Mouse (Mus musculus): ENCODE results near the gene Pold1. TPM values are rescaled to one million over a fixed set of nuclear protein-coding genes. Genes with fewer than 3 reads are reported as not detected.

Pold1 gene
- total RNA-seq, 4 experiments from 2014 or later = 10.9 to 18.6 (median 15.9) TPM

DNA sequence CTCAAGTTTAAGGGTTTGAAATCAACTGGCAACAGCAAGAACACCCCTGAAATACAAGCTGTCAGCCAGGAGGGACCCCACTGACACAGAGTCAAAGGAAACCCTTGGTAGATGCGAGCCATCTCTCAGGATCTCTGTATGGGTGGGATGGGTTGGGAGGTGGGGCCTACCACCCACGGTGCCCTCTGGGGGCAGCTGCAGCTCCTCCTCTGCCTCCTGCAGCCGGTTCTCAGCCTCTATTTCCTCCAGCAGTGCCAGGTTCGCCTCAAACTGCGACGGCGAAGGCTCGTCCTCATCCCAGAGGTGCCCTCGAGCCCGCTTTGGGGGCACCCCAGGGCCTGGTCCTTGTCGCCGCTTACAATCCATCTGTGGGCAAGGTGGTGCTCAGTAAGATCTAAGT, 5.6 kb downstream of the Pold1 start:
- DNase-seq = no peak

DNA sequence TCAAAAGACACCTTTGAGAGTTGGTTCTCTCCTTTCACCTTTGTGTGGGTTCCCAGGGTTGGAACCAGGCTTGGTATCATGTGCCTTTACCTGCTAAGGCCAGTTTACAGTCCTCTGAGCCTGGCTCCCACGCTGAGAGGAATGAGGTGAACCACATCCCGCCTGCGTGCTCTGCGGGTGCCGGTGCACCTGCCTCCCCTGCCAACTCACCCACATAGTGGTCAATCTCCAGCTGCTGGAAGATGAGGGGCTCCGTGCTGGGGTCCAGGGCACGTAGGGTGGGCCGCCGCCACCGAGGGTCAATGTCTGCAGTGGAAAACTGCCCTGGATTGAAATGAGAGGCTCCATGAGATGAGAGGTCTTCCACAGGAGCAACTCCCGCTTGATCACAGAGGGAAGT, 6.1 kb downstream of the Pold1 start:
- DNase-seq = no peak

DNA sequence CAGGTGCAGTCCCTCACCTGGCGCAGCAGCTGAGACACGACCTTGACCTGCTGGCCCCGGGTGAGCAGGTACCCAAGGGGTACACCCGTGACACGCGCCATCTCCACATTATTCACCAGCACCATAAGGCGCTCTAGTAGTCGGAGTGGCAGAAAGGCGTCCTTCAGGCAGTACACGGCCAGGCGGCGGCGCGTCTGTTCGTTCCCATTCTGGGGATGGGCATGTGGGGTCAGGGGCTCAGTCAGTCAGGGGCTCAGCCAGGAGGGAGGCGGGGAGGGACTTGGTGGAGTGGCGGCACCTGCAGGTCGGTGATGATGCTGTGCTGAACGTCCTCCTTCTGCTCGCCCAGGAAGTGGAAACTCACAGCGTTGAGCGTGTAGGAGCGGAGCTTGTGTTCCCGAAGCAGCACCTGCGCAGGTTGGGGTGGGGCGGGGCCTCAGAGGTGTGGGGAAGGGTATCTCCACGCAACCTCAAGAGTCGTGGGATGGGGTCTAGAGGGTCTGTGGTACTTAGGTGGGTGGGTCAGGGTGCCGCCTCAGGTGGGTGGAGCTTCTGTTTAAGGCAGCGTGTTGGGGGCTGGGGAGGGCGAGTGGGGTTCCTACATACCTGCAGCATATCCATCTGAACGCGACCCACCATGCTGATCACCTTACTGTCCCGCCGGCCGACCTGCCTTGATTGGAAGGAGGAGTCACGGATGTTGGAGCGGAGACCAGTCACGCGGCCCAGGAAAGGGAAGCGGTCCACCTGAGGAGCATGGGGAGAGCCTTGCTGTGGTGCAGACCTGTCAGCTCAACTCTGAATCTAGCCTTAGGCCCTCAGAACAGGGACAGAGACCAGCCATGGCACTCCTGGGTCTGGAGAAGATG, 9.7 kb downstream of the Pold1 start:
- DNase-seq = no peak

DNA sequence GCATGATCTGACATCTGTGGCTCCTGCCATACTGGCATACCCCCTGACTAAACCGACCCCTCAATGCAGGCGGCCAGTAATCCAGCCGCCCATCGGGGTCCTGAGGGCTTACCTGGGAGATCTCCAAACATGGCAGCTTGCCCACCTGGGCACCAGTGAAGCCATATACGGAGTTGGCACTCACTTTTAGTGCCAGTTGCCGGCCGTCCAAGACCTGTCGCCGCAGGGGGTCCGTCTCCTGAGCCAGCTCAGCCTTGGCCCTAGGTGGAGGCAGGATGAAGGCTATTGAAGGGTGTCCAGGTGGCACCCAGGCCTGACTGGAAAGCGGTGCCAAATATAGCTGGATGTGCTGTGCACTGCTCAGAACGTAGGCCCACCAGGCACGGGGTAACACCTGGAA, 11.2 kb downstream of the Pold1 start:
- no peak for DNase-seq

DNA sequence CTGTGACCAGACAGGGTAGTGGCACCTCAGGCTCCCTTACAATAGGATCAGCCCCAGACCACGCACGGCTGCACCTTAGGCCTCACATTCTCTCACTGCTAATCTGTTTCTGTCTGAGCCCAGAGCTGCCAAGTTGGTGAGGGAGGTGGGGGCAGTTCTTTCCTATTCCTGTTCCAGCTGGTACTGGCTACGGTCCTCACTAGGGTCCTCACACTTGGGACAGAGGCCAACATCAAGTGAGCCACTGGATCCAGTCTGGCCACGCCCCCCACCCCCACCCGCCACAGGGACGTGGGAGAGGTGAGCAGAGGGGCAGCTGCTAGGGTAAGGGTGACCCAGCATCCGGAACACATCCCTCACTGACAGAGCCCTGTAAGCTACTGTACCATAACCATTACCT, 11.6 kb downstream of the Pold1 start:
- DNase-seq = no peak

DNA sequence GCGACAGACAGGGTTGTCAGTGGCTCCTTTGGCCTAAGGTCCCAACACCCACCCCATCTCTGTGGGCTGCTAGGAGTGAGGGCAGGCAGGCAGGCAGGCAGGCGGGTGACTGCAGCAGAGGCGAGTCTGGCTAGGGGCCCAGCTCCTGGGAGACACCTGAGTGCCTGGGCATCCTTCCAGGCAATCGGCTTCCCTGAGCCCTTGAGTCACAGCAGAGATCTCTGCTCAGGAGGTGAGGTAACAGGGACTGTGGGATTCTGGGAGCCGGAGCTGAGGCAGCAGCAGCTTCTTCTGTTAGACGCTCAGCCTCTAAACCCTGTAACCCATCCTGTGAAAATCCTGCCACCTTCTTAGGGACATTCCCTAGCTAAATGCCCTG, 12.1 kb downstream of the Pold1 start:
- DNase-seq = no peak

DNA sequence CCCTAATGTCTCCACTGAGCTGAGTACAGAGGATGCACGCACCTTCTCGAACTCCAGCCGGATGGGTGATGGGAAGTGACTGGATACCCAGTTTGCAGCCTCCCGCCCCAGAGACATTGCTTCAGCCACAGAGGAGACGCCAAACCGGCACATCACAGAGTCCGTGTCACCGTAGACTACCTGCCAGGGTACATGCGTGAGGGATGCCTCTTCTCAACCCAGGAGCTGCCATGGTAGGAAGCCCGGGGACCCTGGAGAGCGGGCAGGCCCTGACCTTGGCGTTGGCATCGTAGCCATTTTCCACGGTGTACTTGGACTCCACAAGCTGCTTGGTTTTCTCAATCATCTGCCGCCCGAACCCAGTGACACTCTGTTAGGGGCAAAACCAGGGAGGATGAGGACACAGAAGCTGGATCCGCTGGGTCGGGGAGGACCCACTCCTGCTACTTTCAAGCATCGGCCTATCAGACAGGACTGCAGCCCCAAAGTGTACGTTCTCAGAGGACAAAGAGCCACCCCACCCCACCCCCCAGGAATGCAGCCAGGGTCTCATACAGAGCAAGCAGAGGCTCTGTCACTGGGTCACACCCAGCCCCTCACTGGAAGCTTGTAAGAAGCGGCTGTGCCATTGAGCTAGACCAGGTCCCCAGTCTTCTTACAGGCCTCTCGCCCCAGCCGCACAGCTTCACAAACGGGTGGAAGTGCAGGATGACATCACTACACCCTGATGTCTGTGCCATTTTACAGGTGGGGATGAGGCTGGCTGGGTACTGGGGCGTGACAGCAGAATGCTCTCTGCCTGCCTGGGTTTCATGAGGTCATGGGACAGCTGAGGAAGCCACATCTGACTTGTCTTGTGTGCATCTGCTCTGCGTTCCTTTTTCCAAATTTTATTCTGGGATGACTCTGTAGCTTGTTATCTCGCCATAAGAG, 12.7 kb downstream of the Pold1 start:
- no peak for DNase-seq

DNA sequence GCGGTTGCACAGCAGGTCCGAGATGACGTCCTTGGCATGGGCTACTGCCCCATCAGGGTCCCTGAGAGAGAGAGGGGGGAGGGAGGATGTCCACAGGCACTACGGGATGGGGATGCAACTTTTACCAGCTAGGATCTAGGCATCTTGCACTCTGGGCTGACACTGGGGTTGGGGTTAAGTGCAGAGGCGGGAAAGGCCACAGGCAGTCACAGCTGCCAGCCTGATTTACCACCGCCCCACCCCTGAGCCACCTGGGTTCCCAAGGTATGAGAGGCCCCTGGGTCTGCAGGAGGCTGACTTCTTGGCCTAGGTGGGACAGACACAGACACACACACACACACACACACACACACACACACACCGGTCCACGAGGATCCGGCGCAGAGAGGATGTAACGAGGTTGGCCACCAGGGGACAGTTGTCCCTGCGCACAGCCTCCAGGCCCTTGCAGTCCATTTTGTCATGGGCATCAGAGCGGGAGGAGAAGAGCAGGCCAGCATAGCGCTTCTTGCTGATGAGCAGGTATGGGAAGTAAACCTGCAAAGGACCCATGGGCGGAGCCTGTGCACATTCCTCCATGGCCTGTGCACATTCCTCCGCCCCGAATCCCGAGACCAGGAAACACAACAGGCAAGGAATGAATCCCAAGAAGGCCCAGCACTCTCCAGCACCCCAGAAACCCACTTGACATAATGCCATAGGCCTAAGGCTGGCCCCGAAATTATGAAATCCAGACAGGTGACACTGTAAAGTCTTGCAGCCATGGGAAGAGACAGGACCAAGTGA, 13.8 kb downstream of the Pold1 start:
- no peak for DNase-seq

DNA sequence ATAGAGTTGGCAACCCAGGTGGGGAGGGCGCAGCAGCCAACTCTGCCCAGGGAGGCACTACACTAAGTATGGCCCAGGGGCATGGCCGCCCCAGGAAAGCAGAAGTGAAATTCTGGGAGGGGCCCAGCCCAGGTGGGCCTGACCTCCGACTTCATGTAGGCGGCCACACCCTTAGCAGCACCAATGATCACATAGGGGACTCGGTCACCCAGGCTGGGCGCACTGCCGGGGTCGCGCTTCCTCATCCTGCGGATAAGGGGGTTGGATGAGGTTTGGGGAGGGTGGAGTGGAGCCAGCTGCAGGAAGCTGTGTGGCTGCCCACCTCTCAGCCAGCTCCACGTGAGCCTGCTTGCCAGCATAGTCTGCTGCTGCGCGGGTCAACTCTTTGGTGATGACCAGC, 14.4 kb downstream of the Pold1 start:
- no peak for DNase-seq

DNA sequence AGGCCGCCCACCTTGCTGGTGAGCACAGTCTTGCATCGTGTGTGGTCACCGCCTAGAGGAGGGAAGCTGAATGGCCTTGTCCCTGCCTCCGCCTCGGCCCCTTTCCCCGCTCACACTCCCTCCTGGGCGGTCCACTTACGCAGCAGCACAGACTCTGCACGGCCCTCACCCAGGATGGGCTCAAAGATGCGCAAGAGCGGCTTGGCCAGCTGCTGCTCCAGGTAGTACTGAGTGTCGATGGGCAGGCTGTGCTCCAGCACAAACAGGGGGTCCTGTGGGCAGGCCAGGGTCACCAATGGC, 15.0 kb downstream of the Pold1 start:
- DNase-seq = no peak

DNA sequence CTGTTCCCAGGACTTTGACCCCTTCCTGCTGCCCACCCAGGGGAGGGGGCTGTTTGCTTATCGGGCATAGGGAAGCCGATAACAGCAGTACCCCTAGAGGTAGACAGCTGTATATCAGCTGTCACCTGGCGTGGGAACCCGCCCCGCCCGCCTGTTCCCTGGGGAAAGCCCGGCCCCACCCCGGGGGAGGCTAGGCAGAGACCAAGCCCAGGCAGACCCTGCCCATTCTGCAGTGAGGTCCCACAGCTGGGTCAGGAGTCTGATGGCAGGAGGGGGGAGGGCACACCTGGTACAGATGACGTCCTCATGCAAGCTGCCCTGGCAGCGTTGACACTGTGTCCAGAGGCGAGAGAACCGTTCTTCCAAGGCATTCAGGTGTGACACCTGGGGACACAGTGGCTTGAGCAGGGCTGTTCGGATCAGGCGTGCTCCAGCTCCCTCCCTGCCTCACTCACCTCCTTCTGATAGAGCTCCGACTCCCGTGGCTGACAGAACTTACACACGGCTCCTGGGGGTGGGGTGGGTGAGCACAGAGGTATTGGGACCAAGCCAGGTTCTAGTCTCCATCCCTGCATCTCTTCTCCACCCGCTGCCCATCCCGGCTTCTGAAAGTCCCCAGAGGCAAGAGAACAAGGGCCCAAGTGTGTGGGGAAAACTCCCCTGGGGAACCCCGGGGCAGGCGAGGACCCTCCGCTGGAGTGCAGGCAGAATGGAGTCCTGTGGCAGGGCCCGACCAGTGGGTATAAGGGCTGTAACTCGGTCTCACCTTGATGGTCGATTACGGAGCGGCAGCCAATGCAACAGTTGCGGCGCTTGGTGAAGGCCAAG, 15.5 kb downstream of the Pold1 start:
- DNase-seq = no peak

DNA sequence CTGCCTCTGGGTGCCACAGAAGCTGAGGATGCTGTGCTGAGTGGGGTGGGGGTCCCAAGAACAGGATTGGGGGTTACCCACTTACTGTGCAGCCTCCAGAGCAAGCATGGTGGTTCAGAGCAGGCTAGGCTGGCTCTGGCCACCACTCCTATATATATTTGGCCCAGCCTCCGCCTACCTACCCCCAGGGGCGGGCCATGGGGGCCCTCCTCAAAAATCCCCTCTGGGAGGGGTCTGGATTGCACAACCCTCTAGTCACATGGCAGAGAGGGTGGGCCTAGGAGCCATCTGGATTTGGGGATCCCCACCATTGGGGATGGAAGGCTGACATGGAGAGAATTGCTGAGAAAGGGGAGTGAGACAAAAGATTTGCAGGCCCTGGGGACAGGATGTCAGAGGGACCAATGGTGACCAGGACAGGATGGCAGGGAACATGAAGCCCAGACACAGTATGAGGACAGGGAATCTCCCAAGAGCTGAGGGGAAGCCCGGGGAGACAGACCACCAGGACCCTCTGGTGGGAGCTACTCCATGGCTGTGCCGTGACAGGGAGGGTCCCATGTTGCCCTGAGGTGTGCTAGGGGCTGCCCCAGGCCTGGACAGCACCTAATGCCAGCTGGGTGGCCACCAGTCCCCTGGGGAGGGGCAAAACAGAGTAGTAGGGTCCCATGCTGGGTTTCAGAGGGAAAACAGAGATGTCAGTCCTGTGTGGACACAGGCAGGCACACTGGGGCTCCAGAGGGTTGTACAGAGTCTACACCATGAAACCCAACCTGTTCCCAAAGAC, 16.5 kb downstream of the Pold1 start, which contains the start of gene Spib:
Gene Spib (minus strand): TSS at position 126 of the 787 bp plus-strand sequence.
- no peak for DNase-seq

DNA sequence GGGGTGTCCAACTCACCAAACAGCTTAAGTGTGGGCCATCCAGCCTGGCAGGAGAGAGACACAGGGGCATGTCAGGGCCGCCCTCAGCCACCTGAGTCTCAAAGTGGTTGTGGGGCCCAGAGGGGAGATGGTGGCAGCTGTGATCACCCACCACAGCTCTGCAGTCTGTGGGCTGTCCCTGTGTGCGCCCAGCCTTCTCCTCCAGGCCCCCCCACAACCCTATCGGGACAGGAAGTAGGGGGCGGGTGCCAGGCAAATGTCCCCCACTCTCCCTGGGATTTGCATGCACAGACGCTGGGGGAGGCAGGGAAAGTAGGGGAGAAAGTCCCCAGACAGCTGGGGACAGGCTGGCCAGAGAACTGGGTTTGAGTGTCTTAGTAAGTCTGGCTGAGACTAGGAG, 17.4 kb downstream of the Pold1 start:
- no peak for DNase-seq

DNA sequence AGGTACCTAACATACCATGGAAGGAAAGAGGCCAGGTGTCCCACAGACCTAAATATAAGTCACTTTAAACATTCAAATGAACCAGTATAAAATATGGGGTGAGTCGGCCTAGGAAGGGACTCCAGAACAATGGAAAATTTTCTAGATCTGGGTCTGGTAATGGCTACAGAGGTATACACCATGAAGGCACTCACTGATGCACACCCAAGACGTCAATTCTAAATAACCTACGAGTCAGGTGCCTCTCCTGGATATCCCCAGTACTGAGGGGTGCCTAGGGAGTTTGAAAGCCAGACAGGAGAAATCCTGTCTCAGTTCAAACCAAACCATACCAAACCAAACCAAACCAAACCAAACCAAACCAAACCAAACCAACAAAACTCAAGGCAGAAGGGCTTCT, 18.1 kb downstream of the Pold1 start:
- DNase-seq = no peak

DNA sequence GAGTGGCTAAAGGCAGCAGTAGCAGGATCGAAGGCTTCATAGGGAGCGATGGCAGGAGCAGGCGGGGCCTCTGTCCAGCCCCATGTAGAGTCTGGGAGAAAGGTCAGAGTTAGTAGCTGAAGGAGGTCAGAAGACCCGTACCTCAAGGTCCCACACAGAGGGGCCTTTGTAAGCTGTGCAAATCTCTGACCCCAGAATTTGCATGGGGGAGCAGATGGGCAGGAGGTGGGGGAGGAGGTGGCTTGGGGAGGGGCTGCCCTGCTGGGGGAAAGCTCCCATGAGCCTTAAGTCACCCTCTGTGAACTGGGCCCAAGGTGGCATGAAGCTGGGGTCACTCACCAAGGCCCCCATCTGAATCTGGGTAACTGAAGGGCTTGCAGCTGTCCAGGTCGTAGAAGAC, 19.1 kb downstream of the Pold1 start:
- no peak for DNase-seq

DNA sequence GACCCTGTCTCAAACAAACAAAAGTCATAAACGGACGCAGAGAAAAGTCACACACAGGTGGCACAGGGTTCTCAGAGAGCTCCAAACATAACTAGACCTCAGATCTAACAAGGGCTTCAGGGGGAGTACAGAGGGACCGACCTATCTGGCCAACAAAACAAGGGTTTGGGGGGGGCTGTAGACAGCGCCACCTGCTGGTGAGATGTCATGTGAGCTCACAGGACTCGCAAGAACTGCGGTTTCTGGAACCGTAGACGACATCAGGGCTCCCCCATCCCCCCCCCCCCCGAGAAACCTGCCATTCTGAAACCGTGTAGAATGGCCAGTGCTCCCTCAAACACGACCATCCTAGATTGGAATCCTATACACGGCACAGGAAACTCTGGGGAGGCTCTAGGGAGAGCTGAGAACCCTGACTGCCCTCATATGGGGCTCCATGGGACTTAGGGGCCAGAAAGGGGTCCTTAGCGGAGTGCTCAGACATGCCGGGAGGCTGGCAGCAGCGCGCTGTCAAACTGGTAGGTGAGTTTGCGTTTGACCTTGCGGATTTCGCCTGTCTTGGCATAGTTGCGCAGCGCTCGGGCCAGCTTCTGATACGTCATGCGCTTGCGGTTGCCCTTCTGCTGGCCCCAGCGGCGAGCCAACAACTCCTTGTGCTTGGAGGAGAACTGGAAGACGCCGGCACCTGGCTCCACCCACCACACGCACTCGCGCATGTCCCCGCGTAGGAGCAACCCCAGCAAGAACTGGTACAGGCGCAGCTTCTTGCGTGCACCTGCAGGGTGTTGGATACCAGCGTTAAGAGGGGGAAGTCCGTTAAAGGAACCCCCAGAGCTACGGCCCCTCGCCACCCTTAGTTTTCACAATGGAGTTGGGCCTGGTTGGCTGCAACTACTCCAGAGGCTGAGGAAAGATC, 20.9 kb downstream of the Pold1 start:
- DNase-seq = peak; percentile 72

DNA sequence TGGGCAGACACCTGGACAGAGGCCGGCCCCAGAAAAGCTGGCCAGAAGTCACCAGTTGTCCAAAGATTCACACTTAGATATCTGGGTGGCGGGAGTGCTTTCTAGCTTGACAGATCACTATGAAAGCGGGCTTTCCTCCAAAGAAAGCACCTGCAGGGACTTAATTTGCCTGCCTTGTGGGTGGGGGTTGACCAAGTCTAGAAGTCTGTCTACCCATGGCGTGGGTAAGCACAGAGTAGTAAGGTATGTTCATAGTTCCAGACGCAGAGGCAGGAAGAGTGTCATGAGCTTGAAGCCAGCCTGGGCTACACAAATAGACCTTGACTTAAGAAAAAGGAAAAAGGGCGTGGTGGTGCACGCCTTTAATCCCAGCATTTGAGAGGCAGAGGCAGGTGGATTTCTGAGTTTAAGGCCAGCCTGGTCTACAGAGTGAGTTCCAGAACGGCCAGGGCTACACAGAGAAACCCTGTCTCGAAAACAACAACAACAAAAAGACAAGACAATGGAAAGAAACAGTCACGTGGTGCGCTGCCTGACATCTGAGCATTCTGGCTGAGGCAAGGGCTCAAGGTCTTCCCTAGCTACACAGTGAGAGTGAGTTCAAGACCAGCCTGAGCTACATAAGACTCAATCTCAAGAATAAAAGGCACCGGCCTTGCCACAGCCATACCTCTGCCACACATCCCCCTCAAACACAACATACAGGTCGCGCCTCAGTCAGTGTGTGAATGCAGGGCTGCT, 22.1 kb downstream of the Pold1 start:
- no peak for DNase-seq

DNA sequence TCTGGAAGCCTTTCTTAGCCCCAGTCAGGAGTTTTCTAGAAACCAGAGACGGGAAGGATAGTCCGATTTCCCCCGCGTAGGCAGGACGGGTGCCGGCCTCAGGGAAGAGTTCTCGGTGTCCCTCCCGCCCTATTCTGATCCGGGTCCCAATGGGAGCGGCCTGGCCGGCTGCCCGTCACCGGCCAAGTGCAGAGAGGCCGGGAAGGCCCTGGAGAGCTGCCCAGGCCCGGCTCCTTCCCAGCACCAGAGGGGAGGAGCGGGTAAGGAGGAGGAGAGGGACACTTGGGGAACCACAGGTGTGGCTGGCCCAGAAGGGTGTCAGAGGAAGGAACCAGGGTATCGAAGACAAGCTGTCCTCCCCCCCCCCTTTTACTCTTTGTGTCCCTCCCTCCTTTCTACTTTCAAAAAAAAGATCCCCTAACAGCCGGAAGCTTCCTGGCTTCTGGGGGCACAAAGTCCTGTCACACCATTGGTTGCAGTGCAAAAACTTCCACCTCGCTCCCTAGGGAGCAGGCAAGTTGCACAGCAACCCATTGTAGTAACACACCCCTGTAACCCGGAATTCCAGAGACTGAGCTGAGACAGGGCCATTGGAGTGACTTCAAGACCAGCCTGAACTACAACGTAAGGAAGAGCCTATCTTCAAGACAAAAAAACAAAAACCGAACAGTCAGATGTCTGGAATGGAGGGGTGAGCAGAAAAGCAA, 23.4 kb downstream of the Pold1 start:
- peak; percentile 76 for DNase-seq

DNA sequence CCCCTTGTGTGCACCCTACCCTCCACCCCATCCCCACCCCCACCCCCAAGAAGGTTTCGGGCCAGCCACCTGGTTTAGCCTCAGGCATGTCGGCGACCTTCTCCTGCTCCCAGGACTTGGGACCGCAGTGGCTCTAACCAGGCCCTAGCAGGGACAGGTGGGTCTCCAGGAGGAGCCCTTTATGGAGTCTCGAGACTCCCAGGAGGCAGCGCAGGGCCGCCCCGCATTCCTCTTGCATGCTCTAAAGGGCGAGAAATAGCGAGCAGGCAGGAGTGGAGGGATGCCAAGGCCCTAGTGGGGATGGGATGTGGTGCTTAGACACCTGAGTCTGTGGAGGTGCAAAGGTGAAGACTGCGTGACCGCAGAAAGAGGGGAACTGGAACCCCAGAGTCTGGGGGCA, 24.1 kb downstream of the Pold1 start, which contains the start of gene Mybpc2:
Gene Mybpc2 (minus strand): TSS at position 155 of the 400 bp plus-strand sequence.
- no peak for DNase-seq
